ENCODE assay signal across 9 mouse cellular contexts in the genomic region with DNA sequence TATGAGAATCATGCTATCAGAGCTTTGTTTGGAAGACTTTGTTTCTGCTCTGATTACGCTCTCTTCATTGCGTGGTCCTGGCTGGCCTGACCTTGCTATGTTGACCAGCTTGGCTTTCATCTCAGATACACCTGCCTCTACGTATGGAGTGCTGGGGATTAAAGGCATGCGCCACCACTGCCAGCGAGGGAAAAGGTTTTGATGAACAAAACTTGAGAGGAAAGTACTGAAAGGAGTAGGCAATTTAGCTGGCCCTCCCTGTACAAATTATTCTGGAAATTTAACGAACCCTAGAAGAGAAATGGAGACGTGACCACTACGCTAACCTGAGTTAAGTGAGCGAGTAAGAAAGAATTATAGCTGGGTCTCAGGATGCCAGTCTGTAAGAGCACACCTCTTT. TPM values are rescaled to one million over a fixed set of nuclear protein-coding genes. Genes with fewer than 3 reads are reported as not detected.
DNase-seq lines count a peak whose midpoint lies in the region; ATAC-seq lines count a peak whose summit lies in the region.
"Had no signal": no experiment of that assay in that cellular context is flagged by ENCODE, and none has a peak within 500 bp of the region (broad histone marks: within the 10 kb centered on the region; RNA-seq: fewer than 3 reads in every experiment).

No protein-coding gene starts in this region.

- peak; percentile 17; the same call in 1 of the 2 replicates for ATAC-seq in hindbrain, embryonic 11.5 days (ENCODE audit: low FRiP score)

- peak overlapping the region; percentile 67 for H3K4me2 ChIP-seq in hindbrain, embryonic 11.5 days (replicated peaks; ENCODE audit: low read depth, low read length)

- H3K27ac ChIP-seq in hindbrain, embryonic 11.5 days (ENCODE audit: low read depth, low read length): peak overlapping the region; percentile 99
- peak overlapping the region; percentile 97 for H3K27ac ChIP-seq in midbrain, embryonic 10.5 days (replicated peaks)

- peaks cover 4% of the 10 kb centered on the region; the same call in 1 of the 2 replicates for H3K4me1 ChIP-seq in hindbrain, embryonic 11.5 days (replicated peaks; ENCODE audit: control insufficient read depth, insufficient read depth, low read length)
- H3K4me1 ChIP-seq in midbrain, embryonic 10.5 days: peaks cover 29% of the 10 kb centered on the region

- no peaks in the 10 kb centered on the region for H3K9me3 ChIP-seq in hindbrain, embryonic 11.5 days (ENCODE audit: control insufficient read depth, low read length)
- no peaks in the 10 kb centered on the region for H3K9me3 ChIP-seq in midbrain, embryonic 10.5 days (replicated peaks)

- peak; percentile 85 for DNase-seq in heart, adult 11 months
- no peak for DNase-seq in heart, adult 9 months (ENCODE audit: low spot score in 2 of 2)
- peak; percentile 25 for DNase-seq in embryo, embryonic 11 days
- DNase-seq in hindbrain, embryonic 11.5 days (ENCODE audit: low spot score): peak; percentile 40
- DNase-seq in midbrain, embryonic 10.5 days (ENCODE audit: low spot score): no peak
- no peak for DNase-seq in thymus, postnatal 10 days (ENCODE audit: low spot score in 2 of 2)
- no peak for DNase-seq in ovary, postnatal 10 days (ENCODE audit: low spot score)
- no peak for DNase-seq in urinary bladder, postnatal 36 days (ENCODE audit: low spot score in 2 of 2)
- DNase-seq: gastrocnemius, postnatal 10 days had no signal

- peak overlapping the region; percentile 94 for H3K9ac ChIP-seq in hindbrain, embryonic 11.5 days (ENCODE audit: low read depth, low read length)

- H3K4me3 ChIP-seq in hindbrain, embryonic 11.5 days (ENCODE audit: low read depth, low read length): peak overlapping the region; percentile 87
- peak overlapping the region; percentile 74 for H3K4me3 ChIP-seq in midbrain, embryonic 10.5 days

- no peaks in the 10 kb centered on the region for H3K36me3 ChIP-seq in hindbrain, embryonic 11.5 days (ENCODE audit: control insufficient read depth, insufficient read depth, low read length)
- no peaks in the 10 kb centered on the region for H3K36me3 ChIP-seq in midbrain, embryonic 10.5 days

- 51% methylated on average over 9 of the region's 9 CpGs for WGBS in hindbrain, embryonic 11.5 days
- WGBS in midbrain, embryonic 10.5 days: 51% methylated on average over 9 of the region's 9 CpGs

- no peaks in the 10 kb centered on the region for H3K27me3 ChIP-seq in hindbrain, embryonic 11.5 days (ENCODE audit: control insufficient read depth, insufficient read depth, low read length)
- H3K27me3 ChIP-seq in midbrain, embryonic 10.5 days (ENCODE audit: low read depth, poor library complexity, severe bottlenecking): no peaks in the 10 kb centered on the region; the same call in 1 of the 2 replicates

RNA-seq across cellular contexts. Expression of a gene that starts 1.0 kb away (rescaled TPM):
- polyA plus RNA-seq in hindbrain, embryonic 11.5 days (2014; fragmentation: Nextera tagmentation; extraction: Ambion mirVana): 176 and 181 TPM in 2 replicates
- 144 and 146 TPM in 2 replicates for polyA plus RNA-seq in midbrain, embryonic 10.5 days (2016; fragmentation: Nextera tagmentation; extraction: Ambion mirVana)

RNA-seq across cellular contexts. Expression of a gene that starts 54.3 kb away (rescaled TPM):
- polyA plus RNA-seq in hindbrain, embryonic 11.5 days (2014; fragmentation: Nextera tagmentation; extraction: Ambion mirVana): 82.8 and 95.8 TPM in 2 replicates
- 95.5 and 104 TPM in 2 replicates for polyA plus RNA-seq in midbrain, embryonic 10.5 days (2016; fragmentation: Nextera tagmentation; extraction: Ambion mirVana)

Comparison
In these comparisons a context has a peak if more than half of its experiments do, and no peak if none do; other contexts are left out.
1. DNase-seq: peak in heart, adult 11 months (single experiment), embryo, embryonic 11 days (single experiment) and hindbrain, embryonic 11.5 days (single experiment); none in heart, adult 9 months (0 of 2), midbrain, embryonic 10.5 days (single experiment), thymus, postnatal 10 days (0 of 2), ovary, postnatal 10 days (single experiment) and urinary bladder, postnatal 36 days (0 of 2).